Mouse (Mus musculus) heart, adult 2 months (tissue): Measurements from ENCODE around the gene Sac3d1. TPM values are rescaled to one million over a fixed set of nuclear protein-coding genes. Genes with fewer than 3 reads are reported as not detected.

Experiments
- DNase-seq, 2 experiments: peaks; one replicate each; pipeline ENCODE4 v3.0.0; 2021
- H3K27ac ChIP-seq: fragments of 200-600 bp; 2 replicates; pipeline ENCODE4 v1.8.1; 2022
- H3K27me3 ChIP-seq: fragments of 200-500 bp; 2 replicates; pipeline ENCODE4 v1.6.1; 2012; ENCODE audit warnings: mild to moderate bottlenecking, low read length, inconsistent platforms, mixed read lengths; ENCODE audit not compliant: control insufficient read depth, insufficient read depth
- H3K36me3 ChIP-seq: fragments of 200-500 bp; 2 replicates; pipeline ENCODE4 v1.6.1; 2012; ENCODE audit warnings: low read length, inconsistent platforms; ENCODE audit not compliant: control insufficient read depth, insufficient read depth
- H3K4me1 ChIP-seq: fragments of 200-500 bp; 2 replicates; pipeline ENCODE4 v1.6.1; 2011; ENCODE audit warnings: low read length; ENCODE audit not compliant: control insufficient read depth, insufficient read depth
- H3K4me3 ChIP-seq: fragments of 200-600 bp; 2 replicates; pipeline ENCODE4 v1.8.1; 2022
- H3K79me2 ChIP-seq: fragments of 200-500 bp; replicated peaks from 2 replicates; pipeline ENCODE4 v1.6.1; 2012; ENCODE audit warnings: mild to moderate bottlenecking, inconsistent platforms, low read length, moderate library complexity, mixed read lengths; ENCODE audit not compliant: control insufficient read depth, insufficient read depth
- H3K9ac ChIP-seq: fragments of 200-500 bp; 2 replicates; pipeline ENCODE4 v1.6.1; 2012; ENCODE audit warnings: low read depth, mild to moderate bottlenecking, control low read depth, inconsistent platforms, low read length, mixed read lengths
- CTCF ChIP-seq: fragments of 200-600 bp; IDR thresholded peaks from 2 replicates; pipeline ENCODE4 v1.8.1; 2022; ENCODE audit warnings: antibody characterized with exemption, mild to moderate bottlenecking, moderate library complexity
- EP300 ChIP-seq: fragments of 200-500 bp; IDR thresholded peaks from 2 replicates; pipeline ENCODE4 v1.6.1; 2011; ENCODE audit warnings: low read depth, low read length, control low read depth; ENCODE audit not compliant: insufficient read depth
- POLR2A ChIP-seq: fragments of 200-500 bp; IDR thresholded peaks from 2 replicates; pipeline ENCODE4 v1.6.1; 2011; ENCODE audit warnings: mild to moderate bottlenecking, low read depth, low read length, control low read depth; ENCODE audit not compliant: insufficient read depth
- WGBS: fragments of 180-500 bp; shearing (Covaris S2); methylation state at CpG from one replicate; pipeline ENCODE4 v1.1.7; 2018; 5-methylcytosine and 5-hydroxymethylcytosine counted together
- intact Hi-C: fragments of 180-260 bp; cut with DNase I; formaldehyde crosslinking; loops from one replicate; pipeline ENCODE4 v1.15.1; 2025
- polyA plus RNA-seq: library from polyadenylated mRNA; depleted of rRNA; stranded (reverse); fragments of >200 nt; gene quantifications from 2 replicates; pipeline ENCODE4 v1.2.3, GENCODE M21; 2012
- total RNA-seq, 2 experiments: library from RNA; stranded (reverse); gene quantifications; 2 replicates each; pipeline ENCODE4 v1.2.3; 2021

Gene Sac3d1
- total and polyA plus RNA-seq, 3 experiments: 8.7 to 15.4 (median 10.3) TPM

DNA sequence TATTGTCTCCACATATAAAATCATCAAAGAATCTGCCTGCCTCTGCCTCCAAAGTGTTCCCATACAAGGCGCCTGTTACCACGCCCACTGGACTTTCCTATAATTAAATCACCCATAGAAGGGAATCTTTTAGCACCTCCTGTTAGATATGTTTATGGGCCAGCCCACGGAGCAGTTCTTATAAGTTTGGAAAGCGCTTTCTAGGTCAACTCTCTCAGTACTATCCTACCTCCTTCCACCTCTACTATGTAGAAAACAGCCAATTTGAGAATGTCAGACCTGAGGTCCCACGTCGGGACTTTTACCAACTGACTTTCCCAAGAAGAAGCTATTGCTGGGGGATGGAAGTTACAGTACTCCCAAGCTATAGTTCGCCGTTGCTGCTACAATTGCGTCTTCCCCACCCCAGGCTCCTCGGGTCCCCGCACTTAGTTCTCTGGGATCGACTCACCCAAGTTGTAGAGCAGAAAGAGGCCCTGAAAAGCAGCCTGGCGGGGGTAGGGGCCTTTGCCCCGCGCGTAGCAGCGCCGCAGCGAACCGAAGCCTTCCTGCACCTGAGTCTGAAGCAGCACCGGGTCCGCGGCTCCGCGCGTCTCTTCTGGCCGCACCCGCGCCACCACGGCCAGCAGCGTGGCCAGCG, 984 bp downstream of the Sac3d1 start:
- H3K27me3 ChIP-seq: no peaks in the 10 kb centered on the region
- TF ChIP-seq POLR2A (no peak), CTCF (no peak), EP300 (no peak)
- H3K9ac ChIP-seq: peak overlapping the region; percentile 95
- peaks cover 5% of the 10 kb centered on the region for H3K4me1 ChIP-seq
- peak overlapping the region; percentile 67 for H3K4me3 ChIP-seq
- no peaks in the 10 kb centered on the region for H3K79me2 ChIP-seq
- H3K36me3 ChIP-seq: no peaks in the 10 kb centered on the region
- intact Hi-C loops: loop anchor here (5.0 kb wide), 1 partner anchor 205 kb away; the partner anchor contains the start of gene Dpf2
- WGBS: 3% methylated on average over 32 of the region's 32 CpGs
- H3K27ac ChIP-seq: peak overlapping the region; percentile 90
- no peak for DNase-seq

DNA sequence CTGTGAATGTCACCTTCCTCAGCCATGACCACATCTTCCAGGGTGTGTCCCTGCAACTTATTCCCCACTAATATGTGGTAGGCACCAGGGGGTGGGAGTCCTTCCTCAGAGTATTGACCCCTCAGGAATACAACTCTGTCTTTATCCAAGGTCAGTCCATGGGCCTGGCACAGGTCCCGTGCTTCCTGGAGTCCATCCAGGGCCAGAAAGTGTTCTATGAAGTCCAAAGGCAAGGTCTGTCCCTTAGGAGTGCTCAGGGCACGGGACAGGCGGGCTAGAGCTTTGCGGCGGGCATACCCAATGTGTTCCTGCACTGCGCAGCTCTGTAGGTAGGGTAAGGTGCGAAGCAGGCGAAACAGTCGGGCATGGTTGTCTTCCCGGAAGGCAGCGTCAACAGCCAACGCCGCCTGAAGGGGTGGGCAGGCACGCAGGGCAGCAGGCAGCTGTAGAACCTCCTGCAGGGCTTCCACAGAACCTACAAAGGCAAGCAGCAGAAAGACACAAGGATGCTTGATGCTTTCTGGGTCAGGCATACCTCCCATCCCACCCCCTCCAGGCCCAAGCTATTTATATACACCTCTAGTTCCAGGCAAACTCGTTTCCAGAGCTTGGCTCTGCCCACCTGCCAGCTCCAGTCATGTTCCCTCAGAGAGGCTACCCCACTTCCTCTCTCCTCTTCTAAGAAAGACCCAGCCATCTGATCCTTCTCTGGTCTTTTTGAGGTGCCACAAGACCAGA, 2.2 kb downstream of the Sac3d1 start:
- Histone ChIP-seq H3K9ac (no peak overlapping the region), H3K36me3 (no peaks in the 10 kb centered on the region), H3K4me1 (peaks cover 5% of the 10 kb centered on the region), H3K79me2 (no peaks in the 10 kb centered on the region), H3K27me3 (no peaks in the 10 kb centered on the region), H3K4me3 (no peak overlapping the region), H3K27ac (no peak overlapping the region)
- intact Hi-C loops: loop anchor here (5.0 kb wide), 1 partner anchor 204 kb away; the partner anchor contains the start of gene Dpf2
- WGBS: 64% methylated on average over 15 of the region's 15 CpGs
- no peak for TF ChIP-seq CTCF
- TF ChIP-seq EP300: no peak
- no peak for TF ChIP-seq POLR2A
- DNase-seq: no peak

DNA sequence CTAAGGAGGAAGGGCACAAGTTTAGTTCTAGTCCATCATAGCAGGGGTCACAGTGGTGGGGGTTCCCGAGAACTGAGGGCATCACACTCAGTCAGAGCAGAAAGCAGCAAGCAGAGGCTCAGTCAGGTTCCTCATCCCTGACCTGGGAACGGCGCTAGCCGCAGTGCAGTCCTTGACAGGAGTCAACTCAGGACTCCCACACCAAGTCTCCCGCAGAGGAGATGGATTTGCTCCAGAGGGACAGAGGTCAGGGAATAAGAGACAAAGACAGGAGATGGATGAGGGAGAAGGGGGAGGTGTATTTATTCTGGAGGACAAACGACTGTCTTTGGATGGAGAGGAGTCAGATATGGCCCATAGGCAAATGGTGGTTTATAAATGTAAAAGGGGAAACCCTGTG, 5.3 kb downstream of the Sac3d1 start:
- TF ChIP-seq CTCF: no peak
- no peak for TF ChIP-seq EP300
- no peak for TF ChIP-seq POLR2A
- Histone ChIP-seq H3K79me2 (no peaks in the 10 kb centered on the region), H3K9ac (no peak overlapping the region), H3K36me3 (no peaks in the 10 kb centered on the region), H3K4me1 (peaks cover 3% of the 10 kb centered on the region; the same call in 1 of the 2 replicates), H3K4me3 (no peak overlapping the region), H3K27ac (no peak overlapping the region), H3K27me3 (no peaks in the 10 kb centered on the region)
- 57% methylated on average over 6 of the region's 6 CpGs for WGBS
- no peak for DNase-seq
- intact Hi-C loops: no loop called here

DNA sequence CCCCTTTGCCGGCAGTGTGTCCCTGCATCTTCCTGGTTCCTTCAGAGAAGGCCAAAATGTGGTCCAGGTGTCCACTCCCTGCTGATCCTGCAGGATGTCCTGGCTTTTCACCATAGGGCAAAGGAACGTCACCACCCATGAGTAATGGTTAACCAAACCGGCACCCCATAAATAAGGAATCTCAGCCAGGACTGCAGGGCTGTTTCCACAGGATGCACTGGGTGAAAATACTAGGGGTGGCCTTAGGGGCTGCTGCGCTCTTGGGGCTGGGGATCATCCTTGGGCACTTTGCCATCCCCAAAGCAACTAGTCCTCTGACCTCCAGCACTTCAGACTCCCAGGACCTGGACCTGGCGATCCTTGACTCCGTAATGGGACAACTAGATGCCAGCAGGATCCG, 12.9 kb downstream of the Sac3d1 start, which contains the start of gene Naaladl1:
Naaladl1 (plus strand) TSS at position 197 of the 400 bp plus-strand sequence.
- Histone ChIP-seq H3K4me1 (no peaks in the 10 kb centered on the region), H3K27me3 (no peaks in the 10 kb centered on the region), H3K36me3 (no peaks in the 10 kb centered on the region), H3K4me3 (no peak within 1 kb of the TSS), H3K79me2 (no peaks in the 10 kb centered on the region), H3K27ac (no peak within 1 kb of the TSS), H3K9ac (no peak within 1 kb of the TSS)
- no peak for DNase-seq
- intact Hi-C loops: no loop called here
- TF ChIP-seq EP300 (no peak), CTCF (no peak), POLR2A (no peak)
- 90% methylated on average over 7 of the region's 7 CpGs for WGBS

DNA sequence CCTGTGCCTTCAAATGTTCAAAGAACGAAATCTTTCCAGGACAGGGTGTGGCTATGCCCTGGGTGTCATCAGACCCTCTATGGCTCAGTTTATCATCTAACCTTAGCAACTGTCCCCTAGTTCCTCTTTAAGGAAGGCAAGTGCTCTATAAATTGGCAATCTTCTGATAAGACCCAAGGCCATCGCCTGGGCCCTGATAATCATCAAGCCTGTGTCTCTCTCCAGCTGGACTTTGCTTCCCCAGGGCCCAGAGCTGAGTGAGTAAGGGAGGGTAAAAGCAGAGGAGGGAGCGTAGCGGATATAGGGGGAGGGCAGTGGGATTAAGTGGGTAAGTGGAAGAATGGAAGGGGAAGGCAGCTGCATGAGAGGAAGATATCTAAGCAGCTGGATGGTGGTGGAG, 14.0 kb downstream of the Sac3d1 start:
- intact Hi-C loops: no loop called here
- Histone ChIP-seq H3K4me3 (no peak overlapping the region), H3K79me2 (no peaks in the 10 kb centered on the region), H3K27ac (no peak overlapping the region), H3K9ac (no peak overlapping the region), H3K36me3 (no peaks in the 10 kb centered on the region), H3K27me3 (no peaks in the 10 kb centered on the region), H3K4me1 (no peaks in the 10 kb centered on the region)
- WGBS: 62% methylated on average over 4 of the region's 4 CpGs
- no peak for DNase-seq
- no peak for TF ChIP-seq CTCF

DNA sequence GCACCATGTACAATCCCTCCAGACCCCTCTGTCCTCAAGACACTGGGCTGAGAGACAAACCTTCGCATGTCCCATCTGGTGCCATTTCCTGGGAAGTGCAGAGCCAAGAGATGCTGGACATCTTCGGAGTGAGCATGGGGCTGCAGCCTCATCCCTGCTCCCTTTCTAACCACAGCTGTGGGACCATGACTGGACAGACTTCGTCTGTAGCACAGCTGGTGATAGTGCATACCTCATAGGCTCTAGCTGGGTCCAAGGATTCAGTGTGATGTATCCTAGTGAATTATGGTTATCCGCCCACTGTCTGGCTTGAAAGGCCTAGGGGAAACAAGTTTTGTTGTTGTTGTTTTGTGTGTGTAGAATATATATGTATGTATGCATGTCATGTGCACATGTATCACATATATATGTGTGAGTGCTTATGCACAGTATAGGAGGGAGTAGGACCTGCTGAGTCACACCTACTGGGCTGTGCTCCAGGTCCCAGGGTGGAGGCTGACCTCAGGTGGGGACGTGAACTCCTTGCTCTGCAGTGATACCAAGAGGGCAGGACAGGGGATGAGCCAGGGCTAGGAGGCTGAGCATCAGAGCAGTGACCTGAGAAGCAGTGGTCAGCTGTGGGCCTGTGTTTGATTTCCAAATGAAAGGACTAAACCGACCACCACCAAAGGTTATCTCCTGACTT, 16.1 kb downstream of the Sac3d1 start:
- no peak for DNase-seq
- Histone ChIP-seq H3K9ac (no peak overlapping the region), H3K27me3 (no peaks in the 10 kb centered on the region), H3K79me2 (no peaks in the 10 kb centered on the region), H3K4me3 (no peak overlapping the region), H3K4me1 (no peaks in the 10 kb centered on the region), H3K36me3 (no peaks in the 10 kb centered on the region), H3K27ac (no peak overlapping the region)
- 67% methylated on average over 6 of the region's 6 CpGs for WGBS
- TF ChIP-seq POLR2A: no peak
- no peak for TF ChIP-seq EP300
- TF ChIP-seq CTCF: no peak
- intact Hi-C loops: no loop called here
